Mouse (Mus musculus): Measurements from ENCODE around the gene 9930111J21Rik1. TPM values are rescaled to one million over a fixed set of nuclear protein-coding genes. Genes with fewer than 3 reads are reported as not detected.
"Not testable (repeated sequence)": the region's sequence is repeated elsewhere in the genome, so short reads cannot be mapped to it uniquely, and the experiment has no call there.

Gene 9930111J21Rik1
- polyA plus RNA-seq, 1 experiment from 2014 or later: 0.50 TPM

- not testable (repeated sequence) for H3K27ac ChIP-seq; H3K36me3 ChIP-seq; H3K27me3 ChIP-seq; H3K9ac ChIP-seq; H3K4me3 ChIP-seq; ATAC-seq (replicated peaks; ENCODE audit: insufficient number of reproducible peaks, insufficient read depth, low FRiP score, low read depth); H3K9me3 ChIP-seq (replicated peaks); H3K4me2 ChIP-seq; H3K4me1 ChIP-seq (replicated peaks)
- WGBS: no CpG with 5 or more reads among the region's 1 CpGs
These were observed 808 bp downstream of the 9930111J21Rik1 start, which contains the start of gene Olfr56 for GRCm38 (mm10) chr11:48978240-48978939. Gene Olfr56, plus strand, starts transcription at chr11:48978889.

GRCm38 (mm10) chr11:48974686-48975085 is 4.5 kb downstream of the 9930111J21Rik1 start:
- not testable (repeated sequence) for H3K4me3 ChIP-seq; H3K36me3 ChIP-seq; H3K4me1 ChIP-seq (replicated peaks); H3K9me3 ChIP-seq (replicated peaks); H3K4me2 ChIP-seq; H3K27ac ChIP-seq; H3K27me3 ChIP-seq; ATAC-seq (replicated peaks; ENCODE audit: insufficient number of reproducible peaks, insufficient read depth, low FRiP score, low read depth); H3K9ac ChIP-seq
- WGBS: no CpG with 5 or more reads among the region's 1 CpGs

- H3K27ac ChIP-seq; ATAC-seq (replicated peaks; ENCODE audit: insufficient number of reproducible peaks, insufficient read depth, low FRiP score, low read depth); H3K4me2 ChIP-seq; H3K4me3 ChIP-seq; H3K9me3 ChIP-seq (replicated peaks); H3K36me3 ChIP-seq; H3K4me1 ChIP-seq (replicated peaks); H3K9ac ChIP-seq; H3K27me3 ChIP-seq: not testable (repeated sequence)
- 82% methylated on average over 6 of the region's 6 CpGs for WGBS
These were observed 33.1 kb downstream of the 9930111J21Rik1 start, which contains the start of gene Psme2b for GRCm38 (mm10) chr11:48946090-48946489. Gene Psme2b, minus strand, starts transcription at chr11:48946190.

GRCm38 (mm10) chr11:48939286-48939685 is 39.9 kb downstream of the 9930111J21Rik1 start:
- not testable (repeated sequence) for ATAC-seq (replicated peaks; ENCODE audit: insufficient number of reproducible peaks, insufficient read depth, low FRiP score, low read depth)

GRCm38 (mm10) chr11:48935291-48935690 is 43.9 kb downstream of the 9930111J21Rik1 start:
- H3K9ac ChIP-seq; H3K4me3 ChIP-seq; H3K4me2 ChIP-seq; H3K4me1 ChIP-seq (replicated peaks); H3K36me3 ChIP-seq; H3K9me3 ChIP-seq (replicated peaks); H3K27ac ChIP-seq; H3K27me3 ChIP-seq; ATAC-seq (replicated peaks; ENCODE audit: insufficient number of reproducible peaks, insufficient read depth, low FRiP score, low read depth): not testable (repeated sequence)
- WGBS: 67% methylated on average over 1 of the region's 3 CpGs

More at GRCm38 (mm10) chr11:48939286-48939685, 39.9 kb downstream of the 9930111J21Rik1 start:
- not testable (repeated sequence) for H3K4me2 ChIP-seq; H3K4me3 ChIP-seq; H3K36me3 ChIP-seq; H3K9ac ChIP-seq; H3K9me3 ChIP-seq (replicated peaks); H3K4me1 ChIP-seq (replicated peaks); H3K27ac ChIP-seq; H3K27me3 ChIP-seq

- H3K36me3 ChIP-seq; H3K27ac ChIP-seq; H3K4me1 ChIP-seq (replicated peaks); H3K9me3 ChIP-seq (replicated peaks); ATAC-seq (replicated peaks; ENCODE audit: insufficient number of reproducible peaks, insufficient read depth, low FRiP score, low read depth); H3K27me3 ChIP-seq; H3K4me2 ChIP-seq; H3K4me3 ChIP-seq; H3K9ac ChIP-seq: not testable (repeated sequence)
- WGBS: 16% methylated on average over 1 of the region's 1 CpGs
These were observed 45.3 kb downstream of the 9930111J21Rik1 start for GRCm38 (mm10) chr11:48933923-48934322.

GRCm38 (mm10) chr11:48933422-48933821 is 45.8 kb downstream of the 9930111J21Rik1 start:
- H3K27ac ChIP-seq; H3K27me3 ChIP-seq; H3K9me3 ChIP-seq (replicated peaks); H3K4me1 ChIP-seq (replicated peaks); H3K4me2 ChIP-seq; H3K36me3 ChIP-seq; H3K4me3 ChIP-seq; ATAC-seq (replicated peaks; ENCODE audit: insufficient number of reproducible peaks, insufficient read depth, low FRiP score, low read depth); H3K9ac ChIP-seq: not testable (repeated sequence)
- WGBS: 50% methylated on average over 1 of the region's 1 CpGs

GRCm38 (mm10) chr11:48928068-48928467 is 51.1 kb downstream of the 9930111J21Rik1 start:
- not testable (repeated sequence) for H3K27me3 ChIP-seq; H3K27ac ChIP-seq; H3K4me3 ChIP-seq; H3K36me3 ChIP-seq; ATAC-seq (replicated peaks; ENCODE audit: insufficient number of reproducible peaks, insufficient read depth, low FRiP score, low read depth); H3K9ac ChIP-seq; H3K4me2 ChIP-seq; H3K4me1 ChIP-seq (replicated peaks); H3K9me3 ChIP-seq (replicated peaks)
- 87% methylated on average over 1 of the region's 1 CpGs for WGBS

GRCm38 (mm10) chr11:48926437-48926836 is 52.8 kb downstream of the 9930111J21Rik1 start:
- not testable (repeated sequence) for H3K4me2 ChIP-seq; H3K27ac ChIP-seq; H3K4me1 ChIP-seq (replicated peaks); H3K9me3 ChIP-seq (replicated peaks); H3K4me3 ChIP-seq; H3K36me3 ChIP-seq; H3K9ac ChIP-seq; H3K27me3 ChIP-seq; ATAC-seq (replicated peaks; ENCODE audit: insufficient number of reproducible peaks, insufficient read depth, low FRiP score, low read depth)

- H3K9ac ChIP-seq; H3K36me3 ChIP-seq; H3K27me3 ChIP-seq; H3K4me2 ChIP-seq; ATAC-seq (replicated peaks; ENCODE audit: insufficient number of reproducible peaks, insufficient read depth, low FRiP score, low read depth); H3K4me1 ChIP-seq (replicated peaks); H3K9me3 ChIP-seq (replicated peaks); H3K4me3 ChIP-seq; H3K27ac ChIP-seq: not testable (repeated sequence)
- WGBS: 67% methylated on average over 5 of the region's 5 CpGs
These were observed 55.4 kb downstream of the 9930111J21Rik1 start for GRCm38 (mm10) chr11:48923818-48924217.

- Histone ChIP-seq H3K4me3 (no peak overlapping the region), H3K27me3 (no peaks in the 10 kb centered on the region), H3K9ac (no peak overlapping the region), H3K9me3 (replicated peaks) (no peaks in the 10 kb centered on the region), H3K36me3 (no peaks in the 10 kb centered on the region), H3K4me2 (no peak overlapping the region), H3K4me1 (replicated peaks) (no peaks in the 10 kb centered on the region), H3K27ac (no peak overlapping the region)
- 63% methylated on average over 3 of the region's 3 CpGs for WGBS
- ATAC-seq (replicated peaks; ENCODE audit: insufficient number of reproducible peaks, insufficient read depth, low FRiP score, low read depth): no peak
These were observed 60.8 kb downstream of the 9930111J21Rik1 start for GRCm38 (mm10) chr11:48918380-48918779.

- Histone ChIP-seq H3K27me3 (no peaks in the 10 kb centered on the region), H3K36me3 (no peaks in the 10 kb centered on the region), H3K4me2 (no peak overlapping the region), H3K4me3 (no peak overlapping the region), H3K9ac (no peak overlapping the region), H3K9me3 (replicated peaks) (no peaks in the 10 kb centered on the region), H3K4me1 (replicated peaks) (no peaks in the 10 kb centered on the region), H3K27ac (no peak overlapping the region)
- no peak for ATAC-seq (replicated peaks; ENCODE audit: insufficient number of reproducible peaks, insufficient read depth, low FRiP score, low read depth)
- 100% methylated on average over 1 of the region's 1 CpGs for WGBS
These were observed 65.6 kb downstream of the 9930111J21Rik1 start for GRCm38 (mm10) chr11:48913611-48914010.
